Mouse (Mus musculus) hindbrain, embryonic 12.5 days (tissue): Measurements from ENCODE around the gene Adgra3. TPM values are rescaled to one million over a fixed set of nuclear protein-coding genes. Genes with fewer than 3 reads are reported as not detected.

Source experiments
- ATAC-seq: fragments of 200-750 bp; cut with Nextera tagmentation; 2 replicates; pipeline ENCODE4 v1.8.0; 2017; ENCODE audit warnings: moderate TSS enrichment; ENCODE audit not compliant: low FRiP score
- H3K27ac ChIP-seq: fragments of 300-500 bp; sonication (generic); 2 replicates; pipeline ENCODE4 v1.5.1; 2016; ENCODE audit warnings: mild to moderate bottlenecking
- H3K27me3 ChIP-seq: fragments of 300-500 bp; sonication (generic); 2 replicates; pipeline ENCODE4 v1.6.1; 2016; ENCODE audit warnings: mild to moderate bottlenecking
- H3K36me3 ChIP-seq: fragments of 300-500 bp; sonication (generic); 2 replicates; pipeline ENCODE4 v1.6.1; 2016; ENCODE audit warnings: mild to moderate bottlenecking
- H3K4me1 ChIP-seq: fragments of 300-500 bp; sonication (generic); 2 replicates; pipeline ENCODE4 v1.6.1; 2016
- H3K4me2 ChIP-seq: fragments of 300-500 bp; sonication (generic); replicated peaks from 2 replicates; pipeline ENCODE4 v1.6.1; 2016; ENCODE audit warnings: mild to moderate bottlenecking
- H3K4me3 ChIP-seq: fragments of 300-500 bp; sonication (generic); 2 replicates; pipeline ENCODE4 v1.5.1; 2016; ENCODE audit warnings: mild to moderate bottlenecking
- H3K9ac ChIP-seq: fragments of 300-500 bp; sonication (generic); 2 replicates; pipeline ENCODE4 v1.6.1; 2016; ENCODE audit warnings: mild to moderate bottlenecking, moderate library complexity
- H3K9me3 ChIP-seq: fragments of 300-500 bp; sonication (generic); replicated peaks from 2 replicates; pipeline ENCODE4 v1.6.1; 2016; ENCODE audit warnings: mild to moderate bottlenecking
- WGBS: fragments of 180-500 bp; shearing (Covaris S2); methylation state at CpG from one replicate; pipeline ENCODE4 v1.1.7; 2016; 5-methylcytosine and 5-hydroxymethylcytosine counted together
- polyA plus RNA-seq: library from polyadenylated mRNA; unstranded; fragments of >200 nt; fragmentation: Nextera tagmentation; extraction: Ambion mirVana; gene quantifications from 2 replicates; pipeline ENCODE4 v1.2.1, GENCODE M21; 2016

The Adgra3 gene
- polyA plus RNA-seq = 44.6 and 46.8 TPM in 2 replicates

DNA sequence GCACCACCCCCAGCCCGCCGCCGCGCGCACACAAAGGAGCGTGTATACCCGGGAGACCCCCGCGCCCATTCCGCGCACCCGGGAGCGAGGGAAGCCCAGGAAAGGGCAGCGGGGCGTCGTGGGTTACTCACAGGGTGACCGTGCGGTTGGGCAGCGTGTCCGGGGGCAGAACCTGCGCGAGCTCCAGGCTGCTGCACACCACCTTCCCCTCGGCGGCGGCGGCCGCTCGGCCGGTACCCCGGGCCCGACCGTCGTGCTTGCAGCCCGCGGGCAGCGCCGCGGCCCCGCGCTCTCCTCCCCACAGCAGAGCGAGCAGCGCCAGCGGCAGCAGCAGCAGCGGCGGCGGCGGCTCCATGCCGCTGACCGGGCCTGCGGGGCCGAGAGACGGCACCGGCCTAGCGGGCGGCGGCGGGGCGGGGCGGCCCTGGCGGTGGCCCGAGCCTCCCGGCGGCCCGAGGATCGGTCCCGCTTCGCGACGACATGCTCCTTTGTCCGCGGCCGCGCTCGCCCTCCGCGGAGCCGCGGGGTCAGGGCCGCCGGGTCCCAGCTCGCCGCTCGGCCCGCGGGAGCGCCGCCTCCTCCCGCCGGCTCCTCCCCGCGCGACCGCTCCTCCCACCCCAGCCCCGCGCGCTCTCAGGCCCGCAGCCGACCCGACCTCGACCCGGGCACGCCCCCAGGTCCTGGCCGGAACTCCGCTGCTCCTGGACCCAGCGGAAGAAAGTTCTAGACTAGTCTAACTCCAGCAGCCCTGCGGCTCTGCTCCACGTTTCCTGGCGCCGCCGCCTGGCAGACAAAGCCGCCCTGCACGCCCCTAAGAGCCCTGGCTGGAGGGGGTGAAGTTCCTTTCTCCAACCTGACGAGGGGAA is at the start of gene Adgra3:
TSS of gene Adgra3 (minus strand) at position 586 of the 866 bp plus-strand sequence.
- H3K4me3 ChIP-seq = peak within 1 kb of the TSS; percentile 93
- no peaks in the 10 kb centered on the region for H3K27me3 ChIP-seq
- ATAC-seq = peak; percentile 90
- H3K9me3 ChIP-seq = no peaks in the 10 kb centered on the region
- H3K4me2 ChIP-seq = peak within 1 kb of the TSS; percentile 65
- peaks cover 24% of the 10 kb centered on the region for H3K4me1 ChIP-seq
- H3K9ac ChIP-seq = peak within 1 kb of the TSS; percentile 97
- no peaks in the 10 kb centered on the region for H3K36me3 ChIP-seq
- under 1% methylated on average over 68 of the region's 113 CpGs for WGBS
- peak within 1 kb of the TSS; percentile 86 for H3K27ac ChIP-seq

DNA sequence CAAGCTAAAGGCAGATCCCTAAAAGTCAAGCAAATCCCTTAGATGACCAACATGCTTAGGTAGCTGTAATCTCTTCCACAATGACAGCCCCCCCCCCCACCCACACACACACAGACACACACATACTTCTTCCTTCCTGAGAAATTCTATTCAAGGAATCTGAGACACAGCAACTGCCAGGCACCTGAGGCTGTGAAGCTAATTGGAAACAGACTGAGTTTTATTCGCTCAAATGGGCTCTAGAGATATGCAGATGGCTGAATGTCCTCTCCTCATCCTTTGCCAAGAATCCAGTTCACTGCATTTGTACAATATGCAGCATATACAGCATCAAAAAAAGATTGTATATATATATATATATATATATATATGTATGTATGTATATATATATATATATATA is 24.6 kb upstream of the Adgra3 start:
- Histone ChIP-seq H3K9ac (no peak overlapping the region), H3K4me2 (no peak overlapping the region), H3K9me3 (no peaks in the 10 kb centered on the region), H3K27me3 (no peaks in the 10 kb centered on the region), H3K27ac (no peak overlapping the region), H3K36me3 (no peaks in the 10 kb centered on the region), H3K4me1 (no peaks in the 10 kb centered on the region), H3K4me3 (no peak overlapping the region)
- ATAC-seq = no peak
- 67% methylated on average over 1 of the region's 1 CpGs for WGBS

DNA sequence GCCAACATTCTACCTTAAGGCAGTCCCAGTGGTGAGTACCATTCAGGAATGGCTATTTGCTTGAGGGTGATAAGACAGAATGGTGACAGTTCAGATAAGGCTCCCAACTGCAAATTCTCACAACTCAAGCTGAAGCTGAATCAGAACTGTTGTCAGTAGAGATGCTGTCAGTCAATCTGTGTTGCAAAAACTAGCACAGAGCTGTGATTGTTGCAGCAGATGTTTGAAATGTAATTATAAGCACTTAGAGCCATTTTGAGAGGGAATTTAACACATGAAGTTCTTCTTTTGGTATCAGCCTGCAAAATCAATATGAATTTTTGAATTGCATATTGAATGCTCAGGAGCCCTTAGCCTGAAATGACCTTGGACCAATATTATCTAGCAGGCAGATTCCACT is 15.4 kb upstream of the Adgra3 start:
- Histone ChIP-seq H3K4me1 (no peaks in the 10 kb centered on the region), H3K27me3 (no peaks in the 10 kb centered on the region), H3K4me2 (no peak overlapping the region), H3K9me3 (no peaks in the 10 kb centered on the region), H3K4me3 (no peak overlapping the region), H3K36me3 (no peaks in the 10 kb centered on the region), H3K9ac (no peak overlapping the region), H3K27ac (no peak overlapping the region)
- no peak for ATAC-seq

DNA sequence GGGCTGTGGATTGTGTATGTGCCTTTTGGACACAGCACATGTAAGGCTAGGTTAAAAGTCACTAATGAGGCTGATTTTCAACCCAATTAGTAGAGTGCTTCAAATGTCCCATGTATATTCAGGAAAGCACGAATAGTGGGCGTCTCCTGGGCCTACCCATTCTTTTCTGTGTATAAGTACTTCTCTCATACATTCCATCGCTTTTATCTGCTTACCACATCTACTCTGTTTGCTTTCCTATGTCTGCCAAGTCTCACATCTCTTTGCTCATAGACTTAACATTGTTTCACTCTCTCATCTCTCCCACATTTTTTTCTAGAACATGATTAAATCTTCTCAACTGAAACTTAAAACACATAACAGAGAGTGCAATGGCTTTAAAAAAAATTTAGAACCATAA is 5.4 kb upstream of the Adgra3 start:
- H3K4me1 ChIP-seq = no peaks in the 10 kb centered on the region
- ATAC-seq = no peak
- no peaks in the 10 kb centered on the region for H3K36me3 ChIP-seq
- H3K4me3 ChIP-seq = no peak overlapping the region
- H3K27ac ChIP-seq = no peak overlapping the region
- H3K27me3 ChIP-seq = no peaks in the 10 kb centered on the region
- no peak overlapping the region for H3K9ac ChIP-seq
- H3K9me3 ChIP-seq = no peaks in the 10 kb centered on the region
- WGBS = 88% methylated on average over 3 of the region's 3 CpGs
- H3K4me2 ChIP-seq = no peak overlapping the region

DNA sequence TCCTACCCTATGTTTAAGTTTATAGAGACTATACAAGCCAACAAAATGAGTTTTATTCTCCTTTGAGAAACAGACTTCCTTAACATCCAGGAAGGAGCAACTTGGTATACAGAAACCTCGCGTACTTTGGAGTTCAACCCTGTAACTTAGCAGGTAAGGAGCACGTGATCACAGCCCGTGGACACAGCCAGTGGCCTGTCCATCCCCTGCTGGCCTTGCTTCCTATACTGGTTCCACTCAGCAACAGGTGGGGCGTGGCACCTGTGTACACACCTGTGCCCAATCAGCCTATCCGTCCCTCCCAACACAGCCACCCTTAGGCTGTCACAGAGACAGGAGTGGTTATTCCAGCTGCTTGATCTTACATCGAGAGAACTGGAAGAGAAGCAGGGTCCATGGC is 780 bp upstream of the Adgra3 start:
- H3K36me3 ChIP-seq = no peaks in the 10 kb centered on the region
- no peak overlapping the region; the same call in 1 of the 2 replicates for H3K4me3 ChIP-seq
- H3K9me3 ChIP-seq = no peaks in the 10 kb centered on the region
- H3K4me2 ChIP-seq = peak overlapping the region; percentile 65
- H3K27ac ChIP-seq = no peak overlapping the region
- WGBS = 90% methylated on average over 7 of the region's 7 CpGs
- peaks cover 24% of the 10 kb centered on the region for H3K4me1 ChIP-seq
- ATAC-seq = 0 out of 2 replicates have a peak, but pooled peaks have one; percentile 24
- no peak overlapping the region for H3K9ac ChIP-seq
- H3K27me3 ChIP-seq = no peaks in the 10 kb centered on the region

DNA sequence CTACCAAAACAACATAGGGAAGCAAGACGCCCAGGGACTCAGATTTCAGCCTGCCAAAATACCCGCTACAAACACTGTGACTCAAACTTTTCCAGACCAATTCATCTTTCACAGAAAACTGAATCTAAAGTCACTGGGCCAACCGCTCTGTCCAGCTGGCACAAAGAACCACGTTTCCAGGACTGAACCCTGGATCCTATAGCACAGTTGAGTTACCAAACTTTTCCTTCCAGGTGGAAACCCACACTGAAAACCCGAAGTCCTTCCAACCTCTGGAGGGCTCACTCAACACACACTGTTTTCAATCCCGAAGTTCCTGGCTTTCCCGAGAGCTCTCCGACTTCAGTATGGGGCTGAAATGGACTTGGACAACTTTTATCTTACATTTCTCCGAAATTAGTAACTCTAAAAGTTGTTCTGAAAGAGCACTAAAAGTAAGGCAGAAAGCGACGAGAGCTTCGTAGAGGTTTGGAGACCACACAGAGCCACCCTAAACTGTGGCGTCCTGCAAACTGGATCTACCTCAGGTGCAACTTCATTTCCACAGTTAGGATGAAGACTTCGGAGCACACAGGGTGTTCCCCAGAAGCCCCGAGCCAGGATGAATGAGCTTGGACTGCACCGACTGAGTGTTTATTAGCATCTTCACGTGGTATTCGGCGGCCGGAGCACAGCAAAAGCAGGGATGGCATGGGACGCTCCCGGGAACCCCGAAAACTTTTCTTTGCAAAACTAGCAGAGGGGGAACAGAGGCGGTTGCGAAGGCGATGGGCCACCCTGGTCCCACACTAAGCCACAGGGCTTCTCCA is 990 bp downstream of the Adgra3 start:
- no peaks in the 10 kb centered on the region for H3K27me3 ChIP-seq
- no peak; the same call in 1 of the 2 replicates for ATAC-seq
- peak overlapping the region; percentile 93 for H3K4me3 ChIP-seq
- peak overlapping the region; percentile 86 for H3K27ac ChIP-seq
- H3K36me3 ChIP-seq = no peaks in the 10 kb centered on the region
- 2% methylated on average over 26 of the region's 26 CpGs for WGBS
- H3K9ac ChIP-seq = peak overlapping the region; percentile 97
- peaks cover 24% of the 10 kb centered on the region for H3K4me1 ChIP-seq
- no peaks in the 10 kb centered on the region for H3K9me3 ChIP-seq
- H3K4me2 ChIP-seq = peak overlapping the region; percentile 65

DNA sequence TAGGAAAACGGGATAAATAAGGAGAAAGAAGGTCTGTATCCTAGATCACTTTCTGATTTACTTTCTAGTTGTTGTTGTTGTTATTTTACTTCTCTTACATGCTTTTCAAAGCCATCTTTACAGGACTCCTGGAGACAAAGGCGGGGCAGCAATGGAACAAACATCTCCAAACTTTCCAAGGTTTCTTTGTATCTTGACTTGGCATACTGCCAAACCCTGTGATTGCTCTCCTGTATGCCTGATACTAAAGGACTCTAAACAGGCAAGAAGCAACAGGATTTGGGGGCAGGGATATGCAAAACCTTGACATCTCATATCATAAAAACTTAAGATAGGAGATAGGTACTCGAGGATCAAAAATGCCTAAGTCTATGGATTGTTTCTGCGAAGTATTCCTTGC is 6.3 kb downstream of the Adgra3 start:
- 78% methylated on average over 4 of the region's 4 CpGs for WGBS
- 0 out of 2 replicates have a peak, but pooled peaks have one; percentile 21 for ATAC-seq
- Histone ChIP-seq H3K9ac (no peak overlapping the region), H3K4me1 (peaks cover 52% of the 10 kb centered on the region), H3K27me3 (no peaks in the 10 kb centered on the region), H3K9me3 (no peaks in the 10 kb centered on the region), H3K27ac (no peak overlapping the region), H3K36me3 (no peaks in the 10 kb centered on the region), H3K4me2 (no peak overlapping the region), H3K4me3 (no peak overlapping the region)

DNA sequence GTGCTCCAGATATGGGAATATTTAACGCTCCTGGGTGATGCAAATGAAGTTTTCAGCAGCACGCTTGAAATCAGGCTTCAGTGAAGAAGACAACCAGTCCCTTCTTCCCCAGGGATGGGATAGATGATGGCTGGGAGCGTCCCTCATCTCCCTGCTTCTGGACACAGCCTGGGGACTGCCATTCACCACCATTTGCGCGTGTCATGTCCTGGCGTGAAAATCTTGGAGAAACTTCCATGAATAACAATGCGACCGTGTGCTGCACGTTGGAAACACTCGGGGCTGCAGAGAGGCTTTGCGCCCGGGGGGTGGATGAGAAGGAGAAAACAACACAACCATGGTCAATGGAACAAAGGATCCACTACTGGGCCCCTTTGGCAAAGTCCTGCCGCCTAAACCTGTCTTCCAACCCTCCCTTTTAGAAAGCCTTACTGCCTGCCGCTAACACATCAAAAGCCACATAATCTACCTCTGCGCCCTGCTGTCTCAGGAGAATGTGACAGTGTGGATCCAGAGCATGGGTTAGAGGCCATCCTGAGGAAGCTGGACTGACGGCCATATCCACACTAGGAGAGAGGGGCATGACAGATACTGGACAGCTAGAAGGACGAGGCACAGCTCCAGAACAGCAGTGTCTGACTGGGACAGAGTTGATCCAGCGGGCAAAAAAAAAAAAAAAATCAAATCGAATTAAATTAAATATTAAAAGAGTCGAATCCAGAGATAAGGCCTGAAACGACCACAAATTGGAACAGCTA is 8.0 kb downstream of the Adgra3 start:
- Histone ChIP-seq H3K4me2 (no peak overlapping the region), H3K36me3 (no peaks in the 10 kb centered on the region), H3K27ac (peak overlapping the region; percentile 52), H3K9ac (no peak overlapping the region), H3K4me1 (peaks cover 38% of the 10 kb centered on the region), H3K9me3 (no peaks in the 10 kb centered on the region), H3K4me3 (no peak overlapping the region), H3K27me3 (no peaks in the 10 kb centered on the region)
- WGBS = 55% methylated on average over 21 of the region's 21 CpGs
- peak; percentile 31; the same call in 1 of the 2 replicates for ATAC-seq

DNA sequence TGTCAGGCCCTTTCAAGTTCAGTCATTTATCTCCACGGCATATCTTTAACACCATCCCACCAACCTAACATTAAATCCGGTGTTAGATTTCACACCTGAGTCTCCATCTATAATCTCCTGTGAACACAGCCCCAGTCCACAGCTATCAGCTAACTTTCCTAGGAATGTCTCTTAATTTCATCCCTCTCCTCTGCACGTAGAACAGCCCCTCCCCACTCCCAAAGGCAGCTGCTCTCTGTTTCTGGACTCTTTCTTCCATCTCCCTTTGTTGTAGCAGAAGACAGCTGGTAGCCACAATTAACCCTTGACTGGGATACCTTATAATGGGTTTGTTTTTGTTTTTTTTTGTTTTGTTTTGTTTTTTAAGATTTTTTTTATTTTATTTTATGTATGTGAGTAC is 8.8 kb downstream of the Adgra3 start:
- no peak overlapping the region for H3K9ac ChIP-seq
- WGBS = 34% methylated on average over 3 of the region's 3 CpGs
- ATAC-seq = peak; percentile 46; the same call in 1 of the 2 replicates

DNA sequence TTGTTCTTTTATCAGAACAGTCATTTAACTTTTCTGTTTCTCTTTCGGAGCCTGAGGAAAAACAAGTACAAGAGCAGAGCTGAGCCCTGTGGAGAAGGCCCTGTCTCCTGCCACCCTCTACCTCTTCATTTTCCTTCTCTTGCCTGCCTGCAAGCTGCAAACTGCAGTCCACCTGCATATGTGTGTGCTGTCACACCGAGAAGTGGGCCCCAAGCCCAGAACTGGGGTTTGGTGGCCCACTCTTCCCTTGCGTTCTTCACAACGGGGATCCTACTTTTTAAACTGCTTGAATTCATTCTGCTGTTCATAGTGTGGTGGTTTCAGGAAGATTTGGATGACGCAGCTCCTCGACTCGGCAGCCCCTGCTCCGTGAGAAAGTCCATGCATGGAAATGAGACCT is 9.3 kb downstream of the Adgra3 start:
- Histone ChIP-seq H3K9me3 (no peaks in the 10 kb centered on the region), H3K4me1 (peaks cover 31% of the 10 kb centered on the region), H3K36me3 (no peaks in the 10 kb centered on the region), H3K4me2 (no peak overlapping the region), H3K9ac (0 out of 2 replicates have a peak overlapping the region, but pooled peaks have one; percentile 23), H3K27ac (peak overlapping the region; percentile 23; the same call in 1 of the 2 replicates), H3K27me3 (no peaks in the 10 kb centered on the region), H3K4me3 (no peak overlapping the region)
- 61% methylated on average over 8 of the region's 8 CpGs for WGBS
- ATAC-seq = no peak

More for the DNA sequence above, 8.8 kb downstream of the Adgra3 start:
- no peak overlapping the region for H3K4me3 ChIP-seq
- H3K9me3 ChIP-seq = no peaks in the 10 kb centered on the region
- H3K27me3 ChIP-seq = no peaks in the 10 kb centered on the region
- H3K36me3 ChIP-seq = no peaks in the 10 kb centered on the region
- H3K4me1 ChIP-seq = peaks cover 31% of the 10 kb centered on the region
- peak overlapping the region; percentile 23; the same call in 1 of the 2 replicates for H3K27ac ChIP-seq
- no peak overlapping the region for H3K4me2 ChIP-seq

DNA sequence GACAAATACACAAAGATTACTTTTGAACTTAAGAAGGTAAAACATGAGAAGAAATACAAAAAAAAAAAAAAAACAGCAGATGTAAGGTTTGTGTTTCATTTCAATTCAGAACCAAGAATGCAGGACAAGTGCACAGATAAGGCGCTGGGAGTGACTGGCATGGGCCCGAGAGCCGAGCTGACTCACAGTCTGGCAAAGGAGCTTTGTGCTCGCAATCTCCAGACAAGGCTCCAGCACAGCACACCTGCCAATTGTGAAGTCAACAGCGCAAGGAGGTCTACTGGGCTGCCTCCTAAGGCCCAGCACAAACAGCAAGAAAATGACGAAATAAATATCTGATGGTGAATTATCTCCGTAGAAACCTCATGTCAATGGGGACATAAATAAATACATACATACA is 9.8 kb downstream of the Adgra3 start:
- Histone ChIP-seq H3K4me2 (no peak overlapping the region), H3K4me3 (no peak overlapping the region), H3K27me3 (no peaks in the 10 kb centered on the region), H3K4me1 (peaks cover 31% of the 10 kb centered on the region), H3K9me3 (no peaks in the 10 kb centered on the region), H3K9ac (no peak overlapping the region), H3K27ac (no peak overlapping the region), H3K36me3 (no peaks in the 10 kb centered on the region)
- 85% methylated on average over 7 of the region's 7 CpGs for WGBS
- no peak for ATAC-seq
